Mouse (Mus musculus) gastrocnemius, adult 18-20 months (tissue): ENCODE data around the gene Slc12a3. TPM values are rescaled to one million over a fixed set of nuclear protein-coding genes. Genes with fewer than 3 reads are reported as not detected.
"Not testable (repeated sequence)": the region's sequence is repeated elsewhere in the genome, so short reads cannot be mapped to it uniquely, and the experiment has no call there.

ENCODE experiments used
- DNase-seq: peaks from one replicate; pipeline ENCODE4 v3.0.0; 2021; ENCODE audit warnings: low spot score
- microRNA-seq: library from miRNA; unstranded; fragments of <30 nt; microRNA quantifications from one replicate; pipeline ENCODE4 v1.2.0, GENCODE M21; 2021
- total RNA-seq, 2 experiments: library from RNA; stranded (reverse); gene quantifications; 2 replicates each; pipeline ENCODE4 v1.2.3; 2021

The Slc12a3 gene
- total RNA-seq, 2 experiments from 2014 or later: 0.18 TPM; not detected in 1

DNA sequence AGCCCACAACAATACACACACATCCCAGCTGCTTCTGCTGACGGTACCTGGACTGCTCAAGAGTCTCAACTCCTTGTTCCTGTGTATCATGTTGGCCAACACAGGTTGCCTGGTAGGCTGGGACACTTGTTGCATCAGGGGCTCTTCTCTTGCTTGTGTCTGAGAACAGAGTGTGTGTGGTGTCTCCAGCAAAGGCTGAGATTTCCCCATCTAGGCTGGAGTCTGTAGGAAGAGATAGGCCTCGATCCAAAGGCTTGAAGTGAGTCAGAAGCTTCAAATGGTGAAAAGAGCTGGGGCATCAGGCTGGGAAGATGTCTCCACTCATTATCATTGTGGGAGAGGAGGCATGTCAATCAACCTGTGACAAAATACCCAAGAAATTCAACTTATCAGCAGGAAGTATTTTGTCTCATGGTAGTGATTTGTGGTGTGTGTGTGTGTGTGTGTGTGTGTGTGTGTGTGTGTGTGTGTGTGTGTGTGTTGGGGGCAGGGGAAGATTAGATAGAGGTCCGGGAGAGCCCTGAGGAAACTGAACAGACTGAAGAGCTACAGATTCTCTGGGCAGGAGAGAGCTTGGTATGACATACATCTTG is 70.5 kb downstream of the Slc12a3 start:
- DNase-seq: no peak

DNA sequence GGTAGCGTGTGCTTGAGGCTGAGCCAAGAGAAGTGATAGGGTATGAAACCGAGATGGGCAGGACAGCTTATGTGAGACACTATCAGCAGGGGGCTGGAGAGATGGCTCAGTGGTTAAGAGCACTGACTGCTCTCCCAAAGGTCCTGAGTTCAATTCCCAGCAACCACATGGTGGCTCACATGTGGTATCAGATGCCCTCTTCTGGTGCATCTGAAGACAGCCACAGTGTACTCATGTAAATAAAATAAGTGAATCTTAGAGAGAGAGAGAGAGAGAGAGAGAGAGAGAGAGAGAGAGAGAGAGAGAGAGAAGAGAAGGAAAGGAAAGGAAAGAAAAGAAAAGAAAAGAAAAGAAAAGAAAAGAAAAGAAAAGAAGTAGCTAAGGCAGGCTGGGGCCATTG is 71.0 kb downstream of the Slc12a3 start:
- not testable (repeated sequence) for DNase-seq

DNA sequence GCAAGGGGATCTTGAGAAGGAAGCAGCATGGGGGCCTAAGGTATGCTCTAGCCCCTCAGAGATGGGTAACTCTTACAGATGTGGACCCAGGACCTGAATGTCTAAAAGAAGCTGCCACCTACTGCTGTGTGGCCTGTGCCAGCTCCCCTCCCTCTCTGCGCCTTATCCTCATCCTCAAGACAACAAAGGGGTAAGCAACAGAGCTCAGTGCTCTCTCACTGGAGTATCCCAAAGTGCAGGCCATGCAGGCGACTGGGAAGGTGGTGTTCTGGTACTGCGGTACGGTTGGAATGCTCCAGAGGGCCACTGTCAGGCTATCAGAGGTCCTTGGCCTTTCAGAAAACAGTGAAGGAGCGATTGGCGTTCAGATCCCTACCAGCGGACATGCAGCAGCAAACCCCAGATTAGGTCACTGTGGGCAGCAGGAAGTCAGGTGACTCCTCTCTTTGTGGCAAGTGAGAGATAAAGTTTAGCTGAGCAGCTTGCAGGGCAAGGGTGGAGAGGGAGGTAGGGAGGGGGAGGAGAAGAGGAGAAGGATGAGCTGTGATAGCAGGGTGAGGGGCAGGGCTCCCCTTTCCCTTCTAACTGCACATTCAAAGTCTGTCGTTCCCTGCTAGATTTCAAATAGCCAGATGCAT is 79.6 kb downstream of the Slc12a3 start:
- no peak for DNase-seq

DNA sequence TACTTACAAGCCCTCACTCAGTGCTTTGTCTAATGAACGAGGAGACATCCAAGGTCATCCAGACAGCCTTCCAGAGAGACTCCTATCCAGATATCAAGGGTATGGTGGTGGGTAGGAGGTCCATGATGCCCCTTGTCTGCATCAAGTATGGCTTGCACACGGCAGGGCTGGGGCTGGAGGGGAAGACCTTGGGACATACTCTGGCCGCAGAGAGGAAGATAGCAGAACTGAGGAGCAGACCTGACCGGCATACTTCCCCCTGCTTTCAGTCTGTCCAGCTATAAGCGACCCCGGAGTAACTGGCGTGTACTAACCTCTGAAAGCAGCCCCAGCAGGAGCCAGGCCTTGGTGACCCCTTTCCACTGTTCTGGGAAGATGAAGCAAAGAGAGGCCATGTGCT is 80.5 kb downstream of the Slc12a3 start:
- DNase-seq: no peak

DNA sequence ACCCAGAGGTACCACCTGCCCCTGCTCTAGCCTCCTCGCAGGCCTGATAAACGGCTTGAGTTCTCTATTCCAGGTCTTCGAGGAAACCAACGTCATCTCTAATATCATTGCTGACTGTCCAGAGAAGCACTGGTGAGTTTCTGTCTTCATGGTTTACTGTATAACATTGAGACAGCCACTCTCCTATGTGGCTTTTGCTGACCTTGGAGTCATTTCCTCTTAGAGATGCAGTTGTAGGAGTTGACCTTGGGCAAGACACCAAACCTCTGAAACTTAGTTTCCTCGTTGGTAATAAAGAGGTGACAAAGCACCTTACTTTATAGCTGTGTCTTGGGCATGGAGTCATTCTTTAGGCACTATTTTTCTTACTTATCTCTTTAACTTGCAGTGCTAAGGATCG is 83.5 kb downstream of the Slc12a3 start:
- DNase-seq: no peak

DNA sequence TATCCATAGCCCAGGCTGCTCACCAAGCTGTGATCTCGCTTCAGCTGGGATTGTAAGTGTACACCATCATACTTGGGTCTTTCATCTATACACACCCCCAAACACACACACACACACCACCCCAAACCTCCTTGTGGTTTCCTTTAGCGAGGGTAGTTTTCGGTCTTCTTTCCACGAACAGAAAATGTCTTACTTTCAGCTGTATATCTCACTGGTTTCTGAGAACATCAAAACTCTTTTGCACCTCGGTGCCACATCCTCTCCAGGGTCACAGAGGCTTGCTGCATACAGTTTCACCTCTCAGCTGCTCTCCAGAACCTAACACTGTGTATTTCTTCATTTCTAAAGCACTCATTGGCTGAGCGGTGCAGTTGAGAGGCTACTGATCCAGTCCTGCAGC is 84.5 kb downstream of the Slc12a3 start:
- no peak for DNase-seq

DNA sequence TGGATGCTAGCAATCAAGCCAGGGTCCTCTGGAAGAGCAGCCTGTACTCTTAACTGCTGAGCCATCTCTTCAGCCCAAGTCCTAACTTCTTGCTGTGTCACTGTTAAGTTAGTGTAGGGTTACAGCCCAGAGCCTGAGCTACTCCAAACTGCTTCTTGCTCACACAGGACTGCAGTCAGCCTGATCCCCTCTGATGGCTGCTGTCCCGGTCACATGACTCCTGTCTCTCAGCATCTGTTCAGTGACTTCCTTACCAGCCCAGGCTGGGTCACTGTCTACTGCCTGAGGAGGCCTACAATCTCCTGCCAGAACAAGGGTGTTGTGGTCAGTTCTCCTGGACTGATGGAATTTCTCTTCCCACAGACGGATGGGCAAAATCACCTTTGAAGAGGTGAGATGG is 86.2 kb downstream of the Slc12a3 start:
- DNase-seq: no peak

Small RNA genes within 50 kb of the gene (microRNA-seq; reads per million reads assigned to microRNA genes)
- 31.0 reads per million, percentile 43 among the genes with 10 or more reads in this experiment for gene Mir138-2

Other genes with a start within 250 kb of the Slc12a3 start
- gene Bbs2, start 230.3 kb upstream of the Slc12a3 start, total RNA-seq: 1 to 10 TPM; 2.2 to 2.5 TPM
- not detected for gene Mt4, start 192.0 kb upstream of the Slc12a3 start, total RNA-seq
- 1 to 10 TPM in 1 of 2 experiments, under 1 TPM in 1; 0.78 to 1.8 TPM for gene Mt3, start 176.6 kb upstream of the Slc12a3 start, total RNA-seq
- 100 to 1,000 TPM in 1 of 2 experiments, 10 to 100 TPM in 1; 18.7 to 229 TPM for gene Mt2, start 156.5 kb upstream of the Slc12a3 start, total RNA-seq
- gene Mt1, start 150.1 kb upstream of the Slc12a3 start, total RNA-seq: 100 to 1,000 TPM in 1 of 2 experiments, 10 to 100 TPM in 1; 22.5 to 181 TPM
- 10 to 100 TPM in 1 of 2 experiments, 1 to 10 TPM in 1; 9.9 to 10.3 TPM for gene Nup93, start 114.6 kb upstream of the Slc12a3 start, total RNA-seq
- 100 to 1,000 TPM; 102 to 108 TPM for gene Herpud1, start 57.2 kb downstream of the Slc12a3 start, total RNA-seq
- gene Nlrc5, start 105.2 kb downstream of the Slc12a3 start, total RNA-seq: under 1 TPM; 0.83 to 0.98 TPM
- gene Cpne2, start 203.8 kb downstream of the Slc12a3 start, total RNA-seq: 10 to 100 TPM in 1 of 2 experiments, 1 to 10 TPM in 1; 5.8 to 10.1 TPM